Mouse (Mus musculus): Measurements from ENCODE around the gene Gm20388.

DNA sequence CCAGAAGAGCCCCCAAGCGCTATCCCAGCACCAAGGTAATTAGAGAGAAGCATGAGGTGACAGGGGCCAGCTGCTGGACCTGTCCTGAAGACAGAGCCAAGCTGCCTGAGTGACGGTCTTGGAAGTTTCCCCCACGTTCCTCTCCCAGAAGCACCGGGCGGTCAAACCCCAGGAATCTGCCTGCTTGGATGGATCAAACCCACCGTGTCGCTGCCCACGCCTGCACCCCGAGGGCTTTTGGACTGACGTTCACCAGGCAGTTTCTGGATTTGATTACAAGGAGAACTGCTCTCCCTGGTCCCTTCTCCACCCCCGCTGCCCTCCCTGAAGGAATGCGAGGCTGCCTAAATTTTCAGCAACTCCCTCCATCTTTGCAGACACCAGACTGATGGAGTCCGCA, 1432.3 kb downstream of the Gm20388 start:
- no peak for TF ChIP-seq POLR2A (IDR thresholded peaks at IDR 0.05; ENCODE audit: borderline replicate concordance, control insufficient read depth, low read depth, low read length)
- no peak for TF ChIP-seq CTCF (IDR thresholded peaks at IDR 0.05; ENCODE audit: control insufficient read depth, insufficient read depth, low read length)

All from bone marrow, adult 2 months (tissue).